Mouse (Mus musculus) liver, embryonic 14.5 days (tissue): ENCODE measurements around the gene Ube2cbp. TPM values are rescaled to one million over a fixed set of nuclear protein-coding genes. Genes with fewer than 3 reads are reported as not detected.

Source experiments
- ATAC-seq: fragments of 200-750 bp; cut with Nextera tagmentation; 2 replicates; pipeline ENCODE4 v1.8.0; 2017; ENCODE audit warnings: moderate number of reproducible peaks, mild to moderate bottlenecking, moderate library complexity; ENCODE audit not compliant: insufficient read depth
- DNase-seq, 3 experiments: peaks; one replicate each; pipeline ENCODE4 v3.0.0-alpha.2; 2012 to 2013; ENCODE audit warnings: low read depth in 3 of 3, low spot score in 3 of 3
- H3K27ac ChIP-seq: fragments of 300-500 bp; sonication (generic); 2 replicates; pipeline ENCODE4 v1.5.1; 2014; ENCODE audit warnings: moderate library complexity, mild to moderate bottlenecking, control low read depth, inconsistent platforms
- H3K27me3 ChIP-seq: fragments of 300-500 bp; sonication (generic); 2 replicates; pipeline ENCODE4 v1.6.1; 2014; ENCODE audit warnings: mild to moderate bottlenecking, low read length, moderate library complexity; ENCODE audit not compliant: control insufficient read depth, insufficient read depth
- H3K36me3 ChIP-seq: fragments of 300-500 bp; sonication (generic); replicated peaks from 2 replicates; pipeline ENCODE4 v1.6.1; 2014; ENCODE audit warnings: low read depth; ENCODE audit not compliant: control insufficient read depth, insufficient read depth
- H3K4me1 ChIP-seq, 2 experiments: fragments of 200-500 bp in 1 of 2; fragments of 300-500 bp in 1 of 2; sonication (generic) in 1 of 2; replicated peaks; 2 replicates each; pipeline ENCODE4 v1.6.1; 2012 to 2014; ENCODE audit warnings: antibody characterized with exemption in 1 of 2, inconsistent platforms in 1 of 2, low read length in 1 of 2; ENCODE audit not compliant: control insufficient read depth in 2 of 2, insufficient read depth in 2 of 2
- H3K4me2 ChIP-seq: fragments of 300-500 bp; sonication (generic); 2 replicates; pipeline ENCODE4 v1.6.1; 2014; ENCODE audit warnings: low read depth, mild to moderate bottlenecking, control low read depth, moderate library complexity
- H3K4me3 ChIP-seq, 2 experiments: fragments of 200-500 bp in 1 of 2; fragments of 300-500 bp in 1 of 2; sonication (generic) in 1 of 2; 2 replicates each; pipeline ENCODE4 v1.5.1; 2012 to 2014; ENCODE audit warnings: low read depth in 2 of 2, low read length in 2 of 2, mild to moderate bottlenecking in 2 of 2, control low read depth in 1 of 2, inconsistent platforms in 1 of 2, moderate library complexity in 1 of 2; ENCODE audit not compliant: insufficient read depth in 1 of 2
- H3K9ac ChIP-seq: fragments of 300-500 bp; sonication (generic); replicated peaks from 2 replicates; pipeline ENCODE4 v1.6.1; 2014; ENCODE audit warnings: mild to moderate bottlenecking, control low read depth, moderate library complexity
- H3K9me3 ChIP-seq: fragments of 300-500 bp; sonication (generic); 2 replicates; pipeline ENCODE4 v1.6.1; 2016; ENCODE audit warnings: low read length, mixed read lengths; ENCODE audit not compliant: control insufficient read depth
- CTCF ChIP-seq: IDR thresholded peaks from 2 replicates; pipeline ENCODE4 v1.5.1; 2016; ENCODE audit warnings: antibody characterized with exemption, low read depth, control low read depth
- EP300 ChIP-seq: IDR thresholded peaks from 2 replicates; pipeline ENCODE4 v1.6.1; 2016; ENCODE audit warnings: antibody characterized with exemption, low read depth
- WGBS: fragments of 180-500 bp; shearing (Covaris S2); extraction: QIAGEN DNeasy Blood & Tissue Kit; methylation state at CpG from one replicate; pipeline ENCODE4 v1.1.7; 2014; ENCODE audit not compliant: insufficient replicate concordance; 5-methylcytosine and 5-hydroxymethylcytosine counted together
- polyA plus RNA-seq, 2 experiments: library from polyadenylated mRNA; depleted of rRNA in 1 of 2; stranded (reverse) in 1 of 2; unstranded in 1 of 2; fragments of >200 nt; fragmentation: Nextera tagmentation in 1 of 2; extraction: Ambion mirVana in 1 of 2; gene quantifications; 2 replicates each; pipeline versions ENCODE4 v1.2.1 to v1.2.3; 2012 to 2014

The Ube2cbp gene
- polyA plus RNA-seq, 2 experiments = 1.5 to 2.3 TPM

DNA sequence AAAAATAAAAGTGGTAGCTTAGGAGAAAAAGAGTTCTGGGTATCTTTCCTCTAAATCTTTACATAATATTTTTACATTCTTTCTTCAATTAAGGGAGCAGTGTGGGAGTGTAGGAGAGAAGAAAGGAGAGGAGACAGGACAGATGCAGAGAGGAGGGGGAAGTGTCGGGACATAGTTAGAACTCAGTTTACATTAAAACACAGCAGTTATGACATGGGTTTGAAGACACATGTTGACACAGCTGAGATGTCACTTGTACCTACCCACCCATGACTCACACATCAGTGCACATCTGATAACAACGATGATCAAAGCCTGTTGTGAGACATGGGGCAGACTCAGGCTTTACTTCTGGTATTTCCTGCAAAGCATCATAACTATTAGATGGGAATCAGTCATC lies 87.8 kb downstream of the Ube2cbp start:
- no peak for DNase-seq
- Histone ChIP-seq H3K9me3 (no peaks in the 10 kb centered on the region), H3K27me3 (no peaks in the 10 kb centered on the region), H3K9ac (no peak overlapping the region), H3K27ac (no peak overlapping the region), H3K4me2 (no peak overlapping the region), H3K4me3 (no peak overlapping the region), H3K4me1 (no peaks in the 10 kb centered on the region), H3K36me3 (no peaks in the 10 kb centered on the region)
- ATAC-seq = no peak
- TF ChIP-seq EP300 = no peak
- no peak for TF ChIP-seq CTCF
- 52% methylated on average over 2 of the region's 2 CpGs for WGBS

DNA sequence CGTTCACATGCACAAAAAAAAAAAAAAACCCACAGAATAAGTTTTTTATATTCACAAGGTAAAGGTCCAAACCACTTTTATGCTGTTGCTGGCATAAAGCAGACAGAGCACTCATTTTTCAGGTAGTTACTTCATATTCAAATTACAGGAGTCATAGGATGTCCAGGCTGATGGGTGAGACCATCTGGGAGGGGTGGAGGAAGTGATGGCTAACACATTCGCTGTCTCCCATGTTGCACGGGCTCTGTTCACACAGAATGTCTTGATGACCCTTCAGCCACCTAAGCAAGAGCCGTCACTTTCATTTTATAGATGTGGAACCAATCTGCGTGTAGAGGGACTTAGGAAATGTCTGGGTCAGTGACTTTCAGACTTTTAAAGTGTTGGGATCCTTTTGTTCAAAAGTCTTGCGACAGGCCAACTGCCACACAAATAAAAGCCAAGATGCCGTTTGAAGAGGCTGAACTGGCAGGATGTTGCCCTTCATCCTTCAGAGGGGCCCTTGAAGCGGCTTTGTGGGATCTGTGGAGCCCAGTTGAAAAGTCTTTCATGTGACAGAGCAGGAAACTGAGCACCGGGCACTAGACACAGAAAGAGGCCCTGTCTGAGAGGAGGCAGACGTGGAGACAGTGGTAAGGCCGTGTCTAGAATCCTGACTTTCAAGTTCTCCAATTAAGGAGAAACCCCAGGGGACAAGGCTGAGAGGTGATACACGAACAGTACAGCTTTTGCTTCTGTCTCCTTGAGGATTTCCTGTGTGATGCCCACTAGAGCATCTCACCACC lies 91.8 kb downstream of the Ube2cbp start:
- H3K9me3 ChIP-seq = no peaks in the 10 kb centered on the region
- no peak overlapping the region for H3K4me3 ChIP-seq
- H3K4me1 ChIP-seq = no peaks in the 10 kb centered on the region
- DNase-seq (no peak), ATAC-seq (no peak)
- H3K36me3 ChIP-seq = no peaks in the 10 kb centered on the region
- H3K4me2 ChIP-seq = no peak overlapping the region
- 56% methylated on average over 12 of the region's 12 CpGs for WGBS
- H3K27me3 ChIP-seq = no peaks in the 10 kb centered on the region
- no peak overlapping the region for H3K9ac ChIP-seq
- no peak overlapping the region for H3K27ac ChIP-seq
- no peak for TF ChIP-seq EP300
- TF ChIP-seq CTCF = no peak

DNA sequence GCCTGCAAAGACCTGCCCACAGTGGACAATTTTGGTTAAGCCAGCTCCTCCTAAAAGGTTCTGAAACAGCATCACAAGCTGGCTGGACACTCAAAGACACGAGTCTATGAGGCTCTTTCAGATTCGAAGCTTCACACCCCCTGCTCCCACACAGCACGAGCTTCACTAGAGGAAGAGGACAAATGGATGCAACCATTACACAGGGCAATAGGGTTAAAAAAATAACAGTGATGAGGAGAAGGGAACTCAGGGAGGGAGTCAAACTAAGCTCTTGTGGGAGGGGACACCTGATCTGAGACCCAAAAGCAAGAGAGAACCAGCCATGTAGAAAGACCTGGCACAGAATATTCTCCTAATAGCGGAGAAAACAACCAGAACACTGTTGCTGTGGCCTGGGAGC lies 95.5 kb downstream of the Ube2cbp start:
- DNase-seq (no peak), ATAC-seq (no peak)
- 52% methylated on average over 4 of the region's 4 CpGs for WGBS
- Histone ChIP-seq H3K4me1 (no peaks in the 10 kb centered on the region), H3K27ac (no peak overlapping the region), H3K9me3 (no peaks in the 10 kb centered on the region), H3K4me3 (no peak overlapping the region), H3K27me3 (no peaks in the 10 kb centered on the region), H3K36me3 (no peaks in the 10 kb centered on the region), H3K9ac (no peak overlapping the region), H3K4me2 (no peak overlapping the region)
- TF ChIP-seq EP300 = no peak
- TF ChIP-seq CTCF = no peak

DNA sequence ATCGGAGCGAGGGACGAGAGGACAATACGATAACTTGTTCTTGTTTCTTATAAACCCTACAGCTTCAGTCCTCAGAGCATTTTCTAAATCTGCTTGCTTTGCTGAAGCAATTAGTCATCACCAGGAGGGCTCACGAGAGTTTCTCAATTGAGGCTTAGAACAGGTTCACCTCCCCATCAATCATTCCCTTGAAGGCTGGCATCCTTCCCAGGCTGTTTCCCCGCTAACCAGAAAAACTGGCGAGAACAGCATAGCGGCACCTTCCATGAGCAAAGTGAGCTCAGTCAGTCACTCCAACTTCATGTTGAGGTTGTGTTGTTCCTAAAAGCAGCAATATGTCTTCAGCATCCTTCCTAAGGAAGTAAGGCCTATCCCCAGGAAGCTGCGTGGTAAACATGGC lies 104.2 kb downstream of the Ube2cbp start:
- Histone ChIP-seq H3K9ac (no peak overlapping the region), H3K4me1 (no peaks in the 10 kb centered on the region), H3K36me3 (no peaks in the 10 kb centered on the region), H3K4me3 (no peak overlapping the region), H3K9me3 (no peaks in the 10 kb centered on the region), H3K27ac (no peak overlapping the region), H3K27me3 (no peaks in the 10 kb centered on the region), H3K4me2 (no peak overlapping the region)
- TF ChIP-seq EP300 (no peak), CTCF (no peak)
- WGBS = 75% methylated on average over 9 of the region's 9 CpGs
- DNase-seq = no peak
- no peak for ATAC-seq

DNA sequence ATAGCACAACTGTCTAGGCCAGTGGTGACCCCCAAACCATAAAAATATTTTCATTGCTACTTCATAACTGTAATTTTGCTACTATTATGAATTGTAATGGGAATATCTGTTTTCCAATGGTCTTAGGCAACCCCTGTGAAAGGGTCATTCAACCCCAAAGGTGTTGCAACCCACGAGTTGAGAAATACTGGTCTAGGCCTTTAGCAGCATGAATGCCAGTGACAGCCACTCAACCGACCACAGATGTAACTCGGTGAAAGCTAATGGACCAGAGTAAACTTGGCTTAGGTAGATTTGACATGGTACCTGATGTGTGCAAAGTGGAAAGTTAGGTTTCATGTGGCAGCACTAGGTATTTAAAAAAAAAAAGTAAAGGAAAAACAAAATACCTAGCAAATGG lies 108.9 kb downstream of the Ube2cbp start:
- WGBS = 50% methylated on average over 3 of the region's 3 CpGs
- no peaks in the 10 kb centered on the region for H3K27me3 ChIP-seq
- no peaks in the 10 kb centered on the region for H3K9me3 ChIP-seq
- no peak overlapping the region for H3K9ac ChIP-seq
- no peak overlapping the region for H3K4me3 ChIP-seq
- no peak overlapping the region for H3K4me2 ChIP-seq
- no peak overlapping the region for H3K27ac ChIP-seq
- DNase-seq (no peak), ATAC-seq (no peak)
- no peak for TF ChIP-seq EP300
- no peak for TF ChIP-seq CTCF
- H3K4me1 ChIP-seq = no peaks in the 10 kb centered on the region
- no peaks in the 10 kb centered on the region for H3K36me3 ChIP-seq
